Comparison of ENCODE assay signal across 7 mouse cellular contexts in the genomic region with DNA sequence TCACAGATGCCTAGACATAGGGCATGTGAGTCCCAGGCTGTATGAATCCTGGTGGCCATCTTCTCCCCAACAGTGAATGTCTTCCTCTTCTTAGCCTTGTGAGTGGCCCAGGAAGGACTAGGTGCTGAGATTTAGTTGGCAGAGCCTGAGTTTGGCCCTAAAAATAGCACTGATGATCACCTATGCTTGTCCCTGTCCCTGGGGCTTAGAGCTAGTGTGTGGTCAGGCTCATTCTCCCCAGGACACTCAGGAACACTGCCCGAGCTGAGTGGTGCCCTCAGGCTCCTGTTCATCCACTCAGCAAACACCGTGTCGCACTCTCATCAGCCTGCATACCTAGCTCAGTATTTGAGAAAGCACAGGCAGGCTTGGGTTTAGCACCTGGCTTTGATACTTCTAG. TPM values are rescaled to one million over a fixed set of nuclear protein-coding genes. Genes with fewer than 3 reads are reported as not detected.
A peak's percentile ranks its signal among the peaks of the same experiment; 100 is the strongest.
DNase-seq lines count a peak whose midpoint lies in the region; ATAC-seq and TF ChIP-seq lines count a peak whose summit lies in the region.

No protein-coding gene starts in this region.

- no peak for TF ChIP-seq CTCF in liver, postnatal 0 days (IDR thresholded peaks at IDR 0.05; ENCODE audit: low read depth)

- no peak overlapping the region for H3K9ac ChIP-seq in liver, embryonic 11.5 days (ENCODE audit: low read depth, low read length)
- no peak overlapping the region for H3K9ac ChIP-seq in liver, postnatal 0 days (replicated peaks)
- H3K9ac ChIP-seq in intestine, embryonic 15.5 days = no peak overlapping the region
- H3K9ac ChIP-seq in neural tube, embryonic 15.5 days (replicated peaks) = no peak overlapping the region

- H3K4me1 ChIP-seq in liver, embryonic 11.5 days (replicated peaks; ENCODE audit: control insufficient read depth, insufficient read depth, low read length) = peaks cover 36% of the 10 kb centered on the region
- H3K4me1 ChIP-seq in liver, postnatal 0 days (ENCODE audit: insufficient read depth) = peaks cover 20% of the 10 kb centered on the region
- H3K4me1 ChIP-seq in intestine, embryonic 15.5 days (replicated peaks) = peaks cover 31% of the 10 kb centered on the region
- peaks cover 43% of the 10 kb centered on the region for H3K4me1 ChIP-seq in neural tube, embryonic 15.5 days

- TF ChIP-seq EP300 in liver, postnatal 0 days (IDR thresholded peaks at IDR 0.05; ENCODE audit: low read depth) = no peak

- H3K27ac ChIP-seq in liver, embryonic 11.5 days (ENCODE audit: low read depth, low read length) = 0 out of 2 replicates have a peak overlapping the region, but pooled peaks have one; percentile 17
- H3K27ac ChIP-seq in liver, postnatal 0 days (ENCODE audit: low read depth) = no peak overlapping the region
- H3K27ac ChIP-seq in intestine, embryonic 15.5 days = peak overlapping the region; percentile 57
- no peak overlapping the region for H3K27ac ChIP-seq in neural tube, embryonic 15.5 days (replicated peaks)

- H3K27me3 ChIP-seq in liver, embryonic 11.5 days (replicated peaks; ENCODE audit: control insufficient read depth, insufficient read depth, low read length) = peaks cover 28% of the 10 kb centered on the region
- peaks cover 30% of the 10 kb centered on the region for H3K27me3 ChIP-seq in liver, postnatal 0 days (ENCODE audit: insufficient read depth, low read length)
- H3K27me3 ChIP-seq in intestine, embryonic 15.5 days (replicated peaks) = no peaks in the 10 kb centered on the region
- H3K27me3 ChIP-seq in neural tube, embryonic 15.5 days (replicated peaks) = 0 out of 2 replicates have a peak, but pooled peaks cover 5% of the 10 kb centered on the region

- no peaks in the 10 kb centered on the region for H3K36me3 ChIP-seq in liver, embryonic 11.5 days (ENCODE audit: control insufficient read depth, insufficient read depth, low read length)
- H3K36me3 ChIP-seq in liver, postnatal 0 days (replicated peaks; ENCODE audit: insufficient read depth, low read length) = no peaks in the 10 kb centered on the region
- H3K36me3 ChIP-seq in intestine, embryonic 15.5 days = no peaks in the 10 kb centered on the region
- no peaks in the 10 kb centered on the region for H3K36me3 ChIP-seq in neural tube, embryonic 15.5 days

- H3K4me2 ChIP-seq in liver, embryonic 11.5 days = no peak overlapping the region
- H3K4me2 ChIP-seq in liver, postnatal 0 days (ENCODE audit: low read depth, low read length) = no peak overlapping the region
- H3K4me2 ChIP-seq in intestine, embryonic 15.5 days (replicated peaks) = peak overlapping the region; percentile 43
- H3K4me2 ChIP-seq in neural tube, embryonic 15.5 days = peak overlapping the region; percentile 17; the same call in 1 of the 2 replicates

- no peak overlapping the region for H3K4me3 ChIP-seq in liver, embryonic 11.5 days (ENCODE audit: low read depth, low read length)
- no peak overlapping the region for H3K4me3 ChIP-seq in liver, postnatal 0 days (ENCODE audit: low read depth, low read length)
- no peak overlapping the region for H3K4me3 ChIP-seq in intestine, embryonic 15.5 days (replicated peaks)
- H3K4me3 ChIP-seq in neural tube, embryonic 15.5 days (replicated peaks) = no peak overlapping the region

- ATAC-seq in liver, embryonic 11.5 days (replicated peaks; ENCODE audit: low FRiP score) = no peak
- no peak for ATAC-seq in liver, postnatal 0 days
- no peak for ATAC-seq in intestine, embryonic 15.5 days
- ATAC-seq in neural tube, embryonic 15.5 days (ENCODE audit: low FRiP score) = no peak

- no peak for DNase-seq in liver, embryonic 11.5 days (ENCODE audit: low spot score)
- no peak for DNase-seq in liver, postnatal 0 days
- DNase-seq in heart, adult 8-10 months (ENCODE audit: low spot score) = peak; percentile 38
- DNase-seq in embryo, embryonic 10 days (ENCODE audit: low spot score) = no peak
- no peak for DNase-seq in urinary bladder, postnatal 36 days (ENCODE audit: low spot score in 2 of 2)

- WGBS in liver, embryonic 11.5 days = 64% methylated on average over 3 of the region's 3 CpGs
- 69% methylated on average over 3 of the region's 3 CpGs for WGBS in liver, postnatal 0 days (ENCODE audit: insufficient replicate concordance)
- 43% methylated on average over 3 of the region's 3 CpGs for WGBS in intestine, embryonic 15.5 days
- 44% methylated on average over 3 of the region's 3 CpGs for WGBS in neural tube, embryonic 15.5 days

- peaks cover 5% of the 10 kb centered on the region; the same call in 1 of the 2 replicates for H3K9me3 ChIP-seq in liver, embryonic 11.5 days (ENCODE audit: control insufficient read depth, low read length)
- H3K9me3 ChIP-seq in liver, postnatal 0 days (ENCODE audit: low read length) = no peaks in the 10 kb centered on the region
- H3K9me3 ChIP-seq in intestine, embryonic 15.5 days = no peaks in the 10 kb centered on the region
- no peaks in the 10 kb centered on the region for H3K9me3 ChIP-seq in neural tube, embryonic 15.5 days (replicated peaks)

RNA-seq across cellular contexts. Expression of gene Lrp4, which starts 4.0 kb away (rescaled TPM):
- 1.7 and 1.9 TPM in 2 replicates for polyA plus RNA-seq in liver, embryonic 11.5 days (2014; fragmentation: Nextera tagmentation; extraction: Ambion mirVana)
- 1.4 and 1.5 TPM in 2 replicates for polyA plus RNA-seq in liver, postnatal 0 days (2015; fragmentation: Nextera tagmentation; extraction: Ambion mirVana)
- total RNA-seq in heart, adult 8-10 months (2022) = 10 to 100 TPM in 3 of 4 experiments, 1 to 10 TPM in 1; 8.9 to 13.3 (median 11.3) TPM
- polyA plus RNA-seq in intestine, embryonic 15.5 days (2015; fragmentation: Nextera tagmentation; extraction: Ambion mirVana) = 8.7 and 9.2 TPM in 2 replicates
- 6.8 and 7.3 TPM in 2 replicates for polyA plus RNA-seq in neural tube, embryonic 15.5 days (2015; fragmentation: Nextera tagmentation; extraction: Ambion mirVana)

RNA-seq across cellular contexts. Expression of gene 1110051M20Rik, which starts 16.8 kb away (rescaled TPM):
- polyA plus RNA-seq in liver, embryonic 11.5 days (2014; fragmentation: Nextera tagmentation; extraction: Ambion mirVana) = 23.7 and 24.8 TPM in 2 replicates
- polyA plus RNA-seq in liver, postnatal 0 days (2015; fragmentation: Nextera tagmentation; extraction: Ambion mirVana) = 4.1 and 5.5 TPM in 2 replicates
- 10 to 100 TPM in 3 of 4 experiments, 1 to 10 TPM in 1; 9.1 to 14.9 (median 13.8) TPM for total RNA-seq in heart, adult 8-10 months (2022)
- polyA plus RNA-seq in intestine, embryonic 15.5 days (2015; fragmentation: Nextera tagmentation; extraction: Ambion mirVana) = 36.3 and 38.6 TPM in 2 replicates
- 133 and 141 TPM in 2 replicates for polyA plus RNA-seq in neural tube, embryonic 15.5 days (2015; fragmentation: Nextera tagmentation; extraction: Ambion mirVana)

Comparison
In these comparisons a context has a peak if more than half of its experiments do, and no peak if none do; other contexts are left out.
1. H3K27ac ChIP-seq: peak in liver, embryonic 11.5 days (single experiment) and intestine, embryonic 15.5 days (single experiment); none in liver, postnatal 0 days (single experiment) and neural tube, embryonic 15.5 days (single experiment).
2. H3K4me2 ChIP-seq: peak in intestine, embryonic 15.5 days (single experiment) and neural tube, embryonic 15.5 days (single experiment); none in liver, embryonic 11.5 days (single experiment) and liver, postnatal 0 days (single experiment).